Mouse (Mus musculus) frontal cortex, postnatal 25 days (tissue): ENCODE results near the gene Mcm3.
"Not testable (repeated sequence)": the region's sequence is repeated elsewhere in the genome, so short reads cannot be mapped to it uniquely, and the experiment has no call there.

Source experiments
- DNase-seq, 2 experiments: peaks; one replicate each; pipeline ENCODE4 v3.0.0; 2022; ENCODE audit warnings: low spot score in 2 of 2

Gene Mcm3

GRCm38 (mm10) chr1:20801682-20802390 is 18.3 kb downstream of the Mcm3 start:
- DNase-seq: peak in 1 of 2 experiments; percentile 6

GRCm38 (mm10) chr1:20801275-20801674 is 18.8 kb downstream of the Mcm3 start:
- no peak for DNase-seq

GRCm38 (mm10) chr1:20795178-20795577 is 24.9 kb downstream of the Mcm3 start:
- no peak for DNase-seq

- no peak for DNase-seq
These were observed 25.4 kb downstream of the Mcm3 start for GRCm38 (mm10) chr1:20794760-20795159.

- DNase-seq: no peak
These were observed 28.7 kb downstream of the Mcm3 start for GRCm38 (mm10) chr1:20791414-20791813.

GRCm38 (mm10) chr1:20790517-20790916 is 29.6 kb downstream of the Mcm3 start, which contains the start of gene Il17f:
Gene Il17f, minus strand, starts transcription at chr1:20790617.
- not testable (repeated sequence) for DNase-seq

- DNase-seq: no peak
These were observed 31.7 kb downstream of the Mcm3 start for GRCm38 (mm10) chr1:20788419-20788818.

GRCm38 (mm10) chr1:20787046-20787445 is 33.1 kb downstream of the Mcm3 start:
- DNase-seq: no peak

GRCm38 (mm10) chr1:20778366-20778765 is 41.7 kb downstream of the Mcm3 start:
- no peak for DNase-seq

- DNase-seq: not testable (repeated sequence)
These were observed 45.9 kb downstream of the Mcm3 start for GRCm38 (mm10) chr1:20774026-20774730.

GRCm38 (mm10) chr1:20766526-20766925 is 53.6 kb downstream of the Mcm3 start:
- DNase-seq: no peak

GRCm38 (mm10) chr1:20761411-20761810 is 58.7 kb downstream of the Mcm3 start:
- no peak for DNase-seq

GRCm38 (mm10) chr1:20760331-20760730 is 59.8 kb downstream of the Mcm3 start:
- DNase-seq: no peak

- DNase-seq: peak; percentile 11 to 32
These were observed 60.3 kb downstream of the Mcm3 start for GRCm38 (mm10) chr1:20759799-20760198.

GRCm38 (mm10) chr1:20757586-20757985 is 62.5 kb downstream of the Mcm3 start:
- DNase-seq: no peak

GRCm38 (mm10) chr1:20754439-20754838 is 65.7 kb downstream of the Mcm3 start:
- no peak for DNase-seq
